Mouse (Mus musculus) T-helper 2 cell (primary cell): ENCODE results near the gene Syne1.

Experiments used
- in situ Hi-C: fragments of 300-600 bp; cut with MboI, MseI; formaldehyde crosslinking; loops from one replicate; pipeline ENCODE4 v1.15.1; 2025; ENCODE audit warnings: high pct_unique_total_duplicates

Gene Syne1

GRCm38 (mm10) chr10:5309961-5310713, 241.1 kb downstream of the Syne1 start:
- in situ Hi-C loops = no loop called here

- in situ Hi-C loops = no loop called here
Observed at GRCm38 (mm10) chr10:5309398-5309797, 241.9 kb downstream of the Syne1 start.

- in situ Hi-C loops = no loop called here
Observed at GRCm38 (mm10) chr10:5305555-5305954, 245.7 kb downstream of the Syne1 start.

GRCm38 (mm10) chr10:5295291-5295891, 255.9 kb downstream of the Syne1 start:
- in situ Hi-C loops = no loop called here

GRCm38 (mm10) chr10:5289575-5289909, 261.7 kb downstream of the Syne1 start:
- in situ Hi-C loops = loop anchor here (10.0 kb wide), 1 partner anchor 835 kb away; no protein-coding TSS in a partner anchor

GRCm38 (mm10) chr10:5288716-5289574, 262.3 kb downstream of the Syne1 start:
- in situ Hi-C loops = loop anchor here (10.0 kb wide), 1 partner anchor 836 kb away; no protein-coding TSS in a partner anchor

GRCm38 (mm10) chr10:5288262-5288661, 263.0 kb downstream of the Syne1 start:
- in situ Hi-C loops = loop anchor here (10.0 kb wide), 1 partner anchor 837 kb away; no protein-coding TSS in a partner anchor

- in situ Hi-C loops = loop anchor here (10.0 kb wide), 1 partner anchor 829 kb away; no protein-coding TSS in a partner anchor
Observed at GRCm38 (mm10) chr10:5275769-5276168, 275.5 kb downstream of the Syne1 start.

GRCm38 (mm10) chr10:5270641-5271040, 280.6 kb downstream of the Syne1 start:
- in situ Hi-C loops = loop anchor here (10.0 kb wide), 1 partner anchor 834 kb away; no protein-coding TSS in a partner anchor

- in situ Hi-C loops = no loop called here
Observed at GRCm38 (mm10) chr10:5264418-5264817, 286.9 kb downstream of the Syne1 start.

- in situ Hi-C loops = no loop called here
Observed at GRCm38 (mm10) chr10:5262636-5263035, 288.6 kb downstream of the Syne1 start.

GRCm38 (mm10) chr10:5256686-5257085, 294.6 kb downstream of the Syne1 start:
- in situ Hi-C loops = no loop called here

- in situ Hi-C loops = no loop called here
Observed at GRCm38 (mm10) chr10:5253752-5254151, 297.5 kb downstream of the Syne1 start.

- in situ Hi-C loops = no loop called here
Observed at GRCm38 (mm10) chr10:5250702-5251101, 300.6 kb downstream of the Syne1 start.

GRCm38 (mm10) chr10:5239680-5240079, 311.6 kb downstream of the Syne1 start:
- in situ Hi-C loops = no loop called here

GRCm38 (mm10) chr10:5236926-5237325, 314.4 kb downstream of the Syne1 start:
- in situ Hi-C loops = no loop called here

- in situ Hi-C loops = no loop called here
Observed at GRCm38 (mm10) chr10:5236171-5236570, 315.1 kb downstream of the Syne1 start.

GRCm38 (mm10) chr10:5234721-5235501, 316.4 kb downstream of the Syne1 start:
- in situ Hi-C loops = no loop called here

GRCm38 (mm10) chr10:5229129-5229528, 322.2 kb downstream of the Syne1 start:
- in situ Hi-C loops = loop anchor here (10.0 kb wide), 1 partner anchor 1374 kb away; no protein-coding TSS in a partner anchor

- in situ Hi-C loops = loop anchor here (10.0 kb wide), 1 partner anchor 1373 kb away; no protein-coding TSS in a partner anchor
Observed at GRCm38 (mm10) chr10:5227395-5228076, 323.7 kb downstream of the Syne1 start.
